In the genomic region with DNA sequence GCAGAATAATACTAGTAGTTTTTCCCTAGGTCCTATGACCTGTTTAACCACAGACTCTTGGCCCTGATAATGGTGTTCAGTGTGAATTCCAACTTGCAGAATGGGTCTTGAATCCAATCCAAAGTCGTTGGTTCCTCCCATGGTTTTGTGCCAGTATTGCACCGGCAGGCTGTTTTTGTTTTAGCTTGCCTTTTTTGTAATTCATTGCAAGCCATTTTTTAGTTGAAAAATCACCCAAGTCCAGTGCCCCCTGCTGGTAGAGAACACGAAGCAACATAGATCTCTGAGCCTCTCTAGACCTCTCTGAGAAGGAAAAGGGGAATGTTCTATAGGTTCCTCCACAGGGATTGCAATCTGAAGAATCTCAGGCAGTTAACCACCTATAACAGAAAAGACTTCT, we compare ENCODE assay signal across 9 mouse cellular contexts. TPM values are rescaled to one million over a fixed set of nuclear protein-coding genes. Genes with fewer than 3 reads are reported as not detected.
DNase-seq lines count a peak whose midpoint lies in the region; ATAC-seq and TF ChIP-seq lines count a peak whose summit lies in the region.
"Had no signal": no experiment of that assay in that cellular context is flagged by ENCODE, and none has a peak within 500 bp of the region (broad histone marks: within the 10 kb centered on the region; RNA-seq: fewer than 3 reads in every experiment).

No protein-coding gene starts in this region.

- no peak overlapping the region for H3K4me3 ChIP-seq in forebrain, postnatal 0 days (ENCODE audit: low read depth, low read length)
- H3K4me3 ChIP-seq in forebrain, embryonic 13.5 days = no peak overlapping the region
- H3K4me3 ChIP-seq in midbrain, postnatal 0 days (ENCODE audit: low read depth, low read length) = no peak overlapping the region
- no peak overlapping the region for H3K4me3 ChIP-seq in midbrain, embryonic 15.5 days
- H3K4me3 ChIP-seq in cortical plate, adult 2 months (ENCODE audit: insufficient read depth, low read length) = no peak overlapping the region

- no peak overlapping the region for H3K4me2 ChIP-seq in forebrain, postnatal 0 days (ENCODE audit: low read depth)
- H3K4me2 ChIP-seq in forebrain, embryonic 13.5 days = no peak overlapping the region
- no peak overlapping the region for H3K4me2 ChIP-seq in midbrain, postnatal 0 days (ENCODE audit: low read depth, low read length, poor library complexity, severe bottlenecking)
- H3K4me2 ChIP-seq in midbrain, embryonic 15.5 days = no peak overlapping the region

- no peak for TF ChIP-seq POLR2A in cortical plate, adult 2 months (IDR thresholded peaks at IDR 0.05; ENCODE audit: extremely low read depth, insufficient read depth, low read length)

- DNase-seq in forebrain, postnatal 0 days = no peak
- no peak for DNase-seq in midbrain, postnatal 0 days (ENCODE audit: low spot score)
- peak; percentile 63 for DNase-seq in retina, embryonic 14.5 days (ENCODE audit: low spot score)
- no peak for DNase-seq in spleen, adult 12 weeks (ENCODE audit: low spot score)
- no peak for DNase-seq in heart, postnatal 25 days (ENCODE audit: low spot score)

- H3K27me3 ChIP-seq in forebrain, postnatal 0 days (ENCODE audit: insufficient read depth, low read length) = no peaks in the 10 kb centered on the region
- no peaks in the 10 kb centered on the region for H3K27me3 ChIP-seq in forebrain, embryonic 13.5 days
- no peaks in the 10 kb centered on the region for H3K27me3 ChIP-seq in midbrain, postnatal 0 days (ENCODE audit: insufficient read depth, low read length)
- H3K27me3 ChIP-seq in midbrain, embryonic 15.5 days (replicated peaks) = no peaks in the 10 kb centered on the region

- no peaks in the 10 kb centered on the region for H3K4me1 ChIP-seq in forebrain, postnatal 0 days (ENCODE audit: insufficient read depth)
- H3K4me1 ChIP-seq in forebrain, embryonic 13.5 days = no peaks in the 10 kb centered on the region
- no peaks in the 10 kb centered on the region for H3K4me1 ChIP-seq in midbrain, postnatal 0 days (ENCODE audit: insufficient read depth, low read length)
- H3K4me1 ChIP-seq in midbrain, embryonic 15.5 days = no peaks in the 10 kb centered on the region
- no peaks in the 10 kb centered on the region for H3K4me1 ChIP-seq in cortical plate, adult 2 months (ENCODE audit: control insufficient read depth, insufficient read depth, low read length)

- no peak for ATAC-seq in forebrain, postnatal 0 days
- ATAC-seq in forebrain, embryonic 13.5 days = no peak
- ATAC-seq in midbrain, postnatal 0 days (ENCODE audit: low FRiP score) = no peak
- no peak for ATAC-seq in midbrain, embryonic 15.5 days (replicated peaks)

- no peaks in the 10 kb centered on the region for H3K9me3 ChIP-seq in forebrain, postnatal 0 days (ENCODE audit: low read length)
- H3K9me3 ChIP-seq in forebrain, embryonic 13.5 days (replicated peaks) = no peaks in the 10 kb centered on the region
- H3K9me3 ChIP-seq in midbrain, postnatal 0 days (ENCODE audit: low read length) = no peaks in the 10 kb centered on the region
- H3K9me3 ChIP-seq in midbrain, embryonic 15.5 days = no peaks in the 10 kb centered on the region

- WGBS in forebrain, postnatal 0 days = 26% methylated on average over 3 of the region's 3 CpGs
- WGBS in forebrain, embryonic 13.5 days = 34% methylated on average over 3 of the region's 3 CpGs
- 43% methylated on average over 3 of the region's 3 CpGs for WGBS in midbrain, postnatal 0 days
- WGBS in midbrain, embryonic 15.5 days = 39% methylated on average over 3 of the region's 3 CpGs

- no peak overlapping the region for H3K9ac ChIP-seq in forebrain, postnatal 0 days
- H3K9ac ChIP-seq in forebrain, embryonic 13.5 days = no peak overlapping the region
- no peak overlapping the region for H3K9ac ChIP-seq in midbrain, postnatal 0 days (replicated peaks; ENCODE audit: low read length, poor library complexity, severe bottlenecking)
- H3K9ac ChIP-seq in midbrain, embryonic 15.5 days = no peak overlapping the region

- no peaks in the 10 kb centered on the region for H3K36me3 ChIP-seq in forebrain, postnatal 0 days (ENCODE audit: insufficient read depth)
- no peaks in the 10 kb centered on the region for H3K36me3 ChIP-seq in forebrain, embryonic 13.5 days (ENCODE audit: poor library complexity, severe bottlenecking)
- no peaks in the 10 kb centered on the region for H3K36me3 ChIP-seq in midbrain, postnatal 0 days (ENCODE audit: insufficient read depth, low read length)
- no peaks in the 10 kb centered on the region for H3K36me3 ChIP-seq in midbrain, embryonic 15.5 days (replicated peaks)

- no peak overlapping the region for H3K27ac ChIP-seq in forebrain, postnatal 0 days (ENCODE audit: low read depth, low read length)
- no peak overlapping the region for H3K27ac ChIP-seq in forebrain, embryonic 13.5 days
- no peak overlapping the region for H3K27ac ChIP-seq in midbrain, postnatal 0 days (ENCODE audit: low read depth, low read length)
- H3K27ac ChIP-seq in midbrain, embryonic 15.5 days = no peak overlapping the region
- no peak overlapping the region for H3K27ac ChIP-seq in cortical plate, adult 2 months (ENCODE audit: insufficient read depth, low read length)

- intact Hi-C loops in heart, postnatal 25 days (cut with DNase I) = no loop called here

- peak; percentile 28; the same call in 1 of the 2 replicates for TF ChIP-seq CTCF in forebrain, postnatal 0 days (IDR thresholded peaks at IDR 0.05; ENCODE audit: low read depth)
- TF ChIP-seq CTCF in midbrain, postnatal 0 days (IDR thresholded peaks at IDR 0.05) = peak; percentile 43
- TF ChIP-seq CTCF in cortical plate, adult 2 months (IDR thresholded peaks at IDR 0.05; ENCODE audit: extremely low read depth, insufficient read depth, low read length) = 0 out of 2 replicates have a peak, but pooled peaks have one; percentile 8

RNA-seq across cellular contexts. Expression of gene 1600015I10Rik, which starts 17.7 kb away (rescaled TPM):
- not detected in 2 replicates for total RNA-seq in forebrain, postnatal 0 days (2014; rRNA removed)
- polyA plus RNA-seq in forebrain, postnatal 0 days (2015; fragmentation: Nextera tagmentation; extraction: Ambion mirVana) = not detected in 2 replicates
- not detected in 2 replicates for polyA plus RNA-seq in forebrain, embryonic 13.5 days (2015; fragmentation: Nextera tagmentation; extraction: Ambion mirVana)
- not detected in 2 replicates for total RNA-seq in midbrain, postnatal 0 days (2014; rRNA removed)
- not detected in 2 replicates for polyA plus RNA-seq in midbrain, postnatal 0 days (2015; fragmentation: Nextera tagmentation; extraction: Ambion mirVana)
- not detected in 2 replicates for polyA plus RNA-seq in midbrain, embryonic 15.5 days (2015; fragmentation: Nextera tagmentation; extraction: Ambion mirVana)
- polyA plus RNA-seq in cortical plate, adult 2 months (2012; rRNA removed) = not detected in 2 replicates
- not detected for total RNA-seq in heart, postnatal 25 days (2021)
- total RNA-seq: hematopoietic stem cell, adult 5-6 weeks had no signal

RNA-seq across cellular contexts. Expression of gene Aoc1, which starts 39.3 kb away (rescaled TPM):
- total RNA-seq in forebrain, postnatal 0 days (2014; rRNA removed) = 1.6 TPM in 1 of 2 replicates, not detected in the other
- polyA plus RNA-seq in forebrain, postnatal 0 days (2015; fragmentation: Nextera tagmentation; extraction: Ambion mirVana) = 0.20 TPM in 1 of 2 replicates, not detected in the other
- polyA plus RNA-seq in forebrain, embryonic 13.5 days (2015; fragmentation: Nextera tagmentation; extraction: Ambion mirVana) = not detected in 2 replicates
- total RNA-seq in midbrain, postnatal 0 days (2014; rRNA removed) = not detected in 2 replicates
- polyA plus RNA-seq in midbrain, postnatal 0 days (2015; fragmentation: Nextera tagmentation; extraction: Ambion mirVana) = 0.14 and 0.23 TPM in 2 replicates
- not detected in 2 replicates for polyA plus RNA-seq in midbrain, embryonic 15.5 days (2015; fragmentation: Nextera tagmentation; extraction: Ambion mirVana)
- 0.04 TPM in 1 of 2 replicates, not detected in the other for polyA plus RNA-seq in cortical plate, adult 2 months (2012; rRNA removed)
- total RNA-seq in heart, postnatal 25 days (2021) = not detected
- total RNA-seq: hematopoietic stem cell, adult 5-6 weeks had no signal
